Mouse (Mus musculus) G1E (cell line): ENCODE results near the gene Bag1. TPM values are rescaled to one million over a fixed set of nuclear protein-coding genes. Genes with fewer than 3 reads are reported as not detected.

Source experiments
- ATAC-seq: 2 replicates; pipeline ENCODE4 v1.8.0; 2016; ENCODE audit warnings: mild to moderate bottlenecking; ENCODE audit not compliant: insufficient number of reproducible peaks, poor library complexity, low FRiP score, severe bottlenecking; ENCODE audit errors: extremely low read depth
- DNase-seq: peaks from one replicate; pipeline ENCODE4 v3.0.0; 2012; ENCODE audit warnings: low spot score
- H3K27me3 ChIP-seq: 2 replicates; pipeline ENCODE4 v1.6.1; 2012; ENCODE audit warnings: mild to moderate bottlenecking, low read length, inconsistent platforms; ENCODE audit not compliant: insufficient read depth
- H3K36me3 ChIP-seq: replicated peaks from 2 replicates; pipeline ENCODE3; 2012; ENCODE audit warnings: mild to moderate bottlenecking, inconsistent platforms
- H3K4me1 ChIP-seq: 2 replicates; pipeline ENCODE4 v1.6.1; 2012; ENCODE audit warnings: low read depth, low read length, inconsistent platforms, mixed read lengths; ENCODE audit not compliant: insufficient read depth
- H3K4me3 ChIP-seq: 2 replicates; pipeline ENCODE4 v1.5.1; 2012; ENCODE audit warnings: low read depth, mild to moderate bottlenecking, inconsistent platforms, low read length, moderate library complexity, mixed read lengths
- H3K9me3 ChIP-seq: replicated peaks from 2 replicates; pipeline ENCODE4 v1.6.1; 2012; ENCODE audit warnings: inconsistent platforms
- CTCF ChIP-seq: IDR thresholded peaks from 2 replicates; pipeline ENCODE4 v1.5.1; 2012; ENCODE audit warnings: low read depth, low read length, inconsistent platforms, mixed read lengths
- GATA1 ChIP-seq: IDR thresholded peaks from 2 replicates; pipeline ENCODE4 v1.6.1; 2012; ENCODE audit warnings: borderline replicate concordance, low read length, inconsistent platforms, mixed read lengths
- GATA2 ChIP-seq: IDR thresholded peaks from 2 replicates; pipeline ENCODE4 v1.6.1; 2012; ENCODE audit warnings: low read depth, low read length, inconsistent platforms, borderline replicate concordance
- POLR2AphosphoS5 ChIP-seq: IDR thresholded peaks from 2 replicates; pipeline ENCODE4 v1.6.1; 2012; ENCODE audit warnings: low read depth, low read length, inconsistent platforms; ENCODE audit not compliant: insufficient replicate concordance
- TAL1 ChIP-seq: conservative IDR thresholded peaks from 2 replicates; pipeline ENCODE4 v1.6.1; 2012; ENCODE audit warnings: low read depth, low read length, inconsistent platforms, mixed read lengths
- polyA plus RNA-seq: library from polyadenylated mRNA; stranded (reverse); fragments of >175 nt; gene quantifications from 2 replicates; pipeline ENCODE4 v1.2.3, GENCODE M21; 2012
- total RNA-seq, 2 experiments: library from RNA; stranded (forward) in 1 of 2; stranded (reverse) in 1 of 2; fragments of 200-1000 nt in 1 of 2; fragments of >200 nt in 1 of 2; fragmentation: Nextera tagmentation in 1 of 2; gene quantifications; 2 replicates each; pipeline ENCODE4 v1.2.3; 2014 to 2017

Bag1 gene
- total and polyA plus RNA-seq, 3 experiments = 75.6 to 257 (median 233) TPM

DNA sequence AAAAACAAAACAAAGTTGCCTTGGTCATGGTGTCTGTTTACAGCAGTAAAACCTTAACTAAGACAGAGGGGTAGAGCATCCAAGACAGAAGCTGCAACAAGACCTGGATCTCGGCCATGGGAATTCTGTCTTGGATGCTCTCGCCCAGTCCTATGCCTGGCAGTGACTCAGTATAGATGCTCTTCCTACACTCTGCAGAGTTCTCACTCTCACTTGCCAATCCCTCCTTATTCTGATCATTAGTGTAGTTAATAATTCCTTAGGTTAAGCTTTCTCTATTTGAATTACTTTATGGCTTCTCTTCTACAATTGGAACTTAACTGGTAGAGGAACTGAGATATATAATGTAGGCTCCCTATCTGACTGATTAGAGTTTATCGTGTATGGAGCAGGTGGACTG is 53.0 kb downstream of the Bag1 start:
- Histone ChIP-seq H3K36me3 (no peaks in the 10 kb centered on the region), H3K27me3 (peaks cover 22% of the 10 kb centered on the region), H3K9me3 (peaks cover 3% of the 10 kb centered on the region; the same call in 1 of the 2 replicates), H3K4me1 (no peaks in the 10 kb centered on the region), H3K4me3 (no peak overlapping the region)
- no peak for TF ChIP-seq TAL1
- TF ChIP-seq GATA2 = no peak
- no peak for TF ChIP-seq CTCF
- no peak for TF ChIP-seq POLR2AphosphoS5
- no peak for DNase-seq
- no peak for ATAC-seq

DNA sequence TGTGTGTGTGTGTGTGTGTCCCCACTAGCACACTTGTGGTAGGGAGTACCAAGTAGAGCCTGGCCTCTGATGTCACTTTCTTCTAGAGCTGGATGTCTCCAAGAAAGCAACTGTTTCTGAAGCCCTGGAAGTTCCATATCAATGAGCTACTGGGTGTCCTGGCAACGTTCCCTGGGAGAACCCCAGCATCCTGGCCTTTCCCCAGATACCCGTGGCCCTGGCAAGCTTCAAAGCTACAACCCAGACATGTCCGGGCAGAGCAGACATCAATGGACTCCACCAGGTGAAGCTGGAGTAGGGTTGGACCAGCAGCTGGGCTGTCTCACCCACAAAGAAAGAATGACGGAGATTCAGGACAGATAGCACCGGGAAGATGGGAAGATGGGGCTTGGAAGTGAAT is 56.9 kb downstream of the Bag1 start:
- no peak for DNase-seq
- no peak for ATAC-seq
- no peaks in the 10 kb centered on the region for H3K36me3 ChIP-seq
- TF ChIP-seq CTCF = no peak
- no peak for TF ChIP-seq GATA2
- TF ChIP-seq GATA1 = no peak
- TF ChIP-seq TAL1 = no peak
- 0 out of 2 replicates have a peak, but pooled peaks cover 3% of the 10 kb centered on the region for H3K4me1 ChIP-seq
- H3K4me3 ChIP-seq = no peak overlapping the region
- H3K9me3 ChIP-seq = peaks cover 3% of the 10 kb centered on the region; the same call in 1 of the 2 replicates
- peaks cover 40% of the 10 kb centered on the region for H3K27me3 ChIP-seq

DNA sequence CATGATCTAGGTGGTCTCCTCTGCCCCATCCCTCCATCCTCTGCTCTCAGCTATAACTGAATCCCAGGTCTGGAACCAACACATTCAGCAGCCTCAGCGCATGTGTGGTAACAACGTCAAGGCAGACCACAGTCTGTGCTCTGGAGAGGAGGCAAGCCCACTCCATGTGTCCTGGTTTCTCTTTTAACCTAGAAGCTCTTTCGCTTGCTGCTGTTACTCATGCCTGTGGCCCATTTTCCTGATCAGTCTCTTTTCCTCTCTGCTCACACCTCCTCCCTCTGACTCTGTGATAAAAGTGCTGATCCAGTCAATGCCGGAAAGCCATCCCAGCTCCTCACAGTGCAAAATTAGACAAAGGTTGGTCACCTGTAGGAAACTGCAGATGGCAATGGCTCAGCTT is 58.1 kb downstream of the Bag1 start:
- TF ChIP-seq GATA2 = no peak
- no peak for TF ChIP-seq CTCF
- no peak for TF ChIP-seq POLR2AphosphoS5
- TF ChIP-seq TAL1 = no peak
- TF ChIP-seq GATA1 = no peak
- ATAC-seq (no peak), DNase-seq (no peak)
- peaks cover 42% of the 10 kb centered on the region for H3K27me3 ChIP-seq
- 0 out of 2 replicates have a peak, but pooled peaks cover 3% of the 10 kb centered on the region for H3K4me1 ChIP-seq
- H3K9me3 ChIP-seq = no peaks in the 10 kb centered on the region
- H3K4me3 ChIP-seq = no peak overlapping the region
- no peaks in the 10 kb centered on the region for H3K36me3 ChIP-seq

DNA sequence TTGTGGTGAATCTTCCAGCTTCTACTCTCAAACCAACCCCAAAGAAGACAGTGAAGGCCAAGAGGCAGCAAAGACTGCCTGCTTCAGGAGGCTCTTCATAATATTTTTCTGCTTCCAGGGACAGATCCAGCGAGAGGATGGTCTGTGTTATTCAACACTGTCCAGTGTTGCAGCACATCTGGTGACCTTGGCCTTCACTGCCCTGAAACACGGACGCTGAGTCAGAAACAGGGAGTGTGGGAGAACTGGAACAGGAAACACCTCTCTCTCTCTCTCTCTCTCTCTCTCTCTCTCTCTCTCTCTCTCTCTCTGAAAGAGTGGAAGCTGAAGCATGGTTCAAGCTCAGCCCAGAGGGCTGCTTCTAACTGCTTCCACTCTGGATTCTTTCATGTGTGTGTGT is 58.8 kb downstream of the Bag1 start:
- Histone ChIP-seq H3K27me3 (peaks cover 43% of the 10 kb centered on the region), H3K4me3 (no peak overlapping the region), H3K36me3 (no peaks in the 10 kb centered on the region), H3K4me1 (0 out of 2 replicates have a peak, but pooled peaks cover 3% of the 10 kb centered on the region), H3K9me3 (no peaks in the 10 kb centered on the region)
- DNase-seq = no peak
- no peak for ATAC-seq
- no peak for TF ChIP-seq GATA2
- no peak for TF ChIP-seq CTCF
- no peak for TF ChIP-seq POLR2AphosphoS5
- TF ChIP-seq TAL1 = no peak
- TF ChIP-seq GATA1 = no peak

DNA sequence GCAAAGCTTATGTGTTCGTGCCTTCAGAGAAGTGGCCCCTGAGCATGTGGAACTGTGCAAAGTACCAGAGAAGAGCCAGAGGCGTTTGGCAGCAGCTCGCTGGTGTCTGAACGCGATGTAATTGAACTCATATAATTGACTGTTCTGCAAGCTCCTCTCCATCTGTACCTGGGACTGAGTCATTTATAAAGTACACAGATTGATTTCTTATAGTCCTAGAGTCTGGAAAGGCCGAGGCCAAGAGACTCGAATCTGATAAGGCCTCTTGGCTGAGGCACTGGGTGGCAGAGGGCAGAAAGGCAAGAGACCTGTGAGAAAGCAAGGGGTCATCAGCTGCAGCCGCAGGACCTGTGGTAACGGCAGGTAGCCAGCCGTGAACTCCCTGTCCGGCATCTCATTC is 59.3 kb downstream of the Bag1 start:
- no peaks in the 10 kb centered on the region for H3K36me3 ChIP-seq
- TF ChIP-seq TAL1 = no peak
- TF ChIP-seq CTCF = no peak
- no peak for TF ChIP-seq GATA1
- no peak for TF ChIP-seq GATA2
- no peak for TF ChIP-seq POLR2AphosphoS5
- no peaks in the 10 kb centered on the region for H3K9me3 ChIP-seq
- no peak overlapping the region for H3K4me3 ChIP-seq
- DNase-seq = no peak
- 0 out of 2 replicates have a peak, but pooled peaks cover 3% of the 10 kb centered on the region for H3K4me1 ChIP-seq
- ATAC-seq = no peak
- peaks cover 46% of the 10 kb centered on the region for H3K27me3 ChIP-seq

Other genes with a start within 250 kb of the Bag1 start
- 10.9 and 11.1 TPM in 2 replicates for gene Aptx, start 245.1 kb downstream of the Bag1 start, total RNA-seq (2014; fragmentation: Nextera tagmentation)
- 11.8 and 12.4 TPM in 2 replicates for gene Aptx, start 245.1 kb downstream of the Bag1 start, total RNA-seq (2017)
- gene Aptx, start 245.1 kb downstream of the Bag1 start, polyA plus RNA-seq = 1.6 and 5.2 TPM in 2 replicates
- 174 and 178 TPM in 2 replicates for gene Dnaja1, start 226.1 kb downstream of the Bag1 start, total RNA-seq (2014; fragmentation: Nextera tagmentation)
- 232 and 353 TPM in 2 replicates for gene Dnaja1, start 226.1 kb downstream of the Bag1 start, total RNA-seq (2017)
- 124 and 221 TPM in 2 replicates for gene Dnaja1, start 226.1 kb downstream of the Bag1 start, polyA plus RNA-seq
- gene Smu1, start 190.4 kb downstream of the Bag1 start, total RNA-seq (2014; fragmentation: Nextera tagmentation) = 50.2 and 51.4 TPM in 2 replicates
- 141 and 149 TPM in 2 replicates for gene Smu1, start 190.4 kb downstream of the Bag1 start, total RNA-seq (2017)
- gene Smu1, start 190.4 kb downstream of the Bag1 start, polyA plus RNA-seq = 6.6 and 9.1 TPM in 2 replicates
- gene B4galt1, start 94.3 kb downstream of the Bag1 start, total RNA-seq (2014; fragmentation: Nextera tagmentation) = 30.3 and 39.1 TPM in 2 replicates
- gene B4galt1, start 94.3 kb downstream of the Bag1 start, total RNA-seq (2017) = 12.6 and 15.4 TPM in 2 replicates
- 19.6 and 19.7 TPM in 2 replicates for gene B4galt1, start 94.3 kb downstream of the Bag1 start, polyA plus RNA-seq
- gene Spink4, start 28.2 kb downstream of the Bag1 start, total RNA-seq (2014; fragmentation: Nextera tagmentation) = not detected in 2 replicates
- not detected in 2 replicates for gene Spink4, start 28.2 kb downstream of the Bag1 start, total RNA-seq (2017)
- gene Spink4, start 28.2 kb downstream of the Bag1 start, polyA plus RNA-seq = not detected in 2 replicates
- gene Chmp5, start 113 bp upstream of the Bag1 start, total RNA-seq (2014; fragmentation: Nextera tagmentation) = 58.1 and 76.5 TPM in 2 replicates
- gene Chmp5, start 113 bp upstream of the Bag1 start, total RNA-seq (2017) = 139 and 188 TPM in 2 replicates
- 2.3 and 2.9 TPM in 2 replicates for gene Chmp5, start 113 bp upstream of the Bag1 start, polyA plus RNA-seq
- 152 and 153 TPM in 2 replicates for gene Nfx1, start 22.6 kb upstream of the Bag1 start, total RNA-seq (2014; fragmentation: Nextera tagmentation)
- gene Nfx1, start 22.6 kb upstream of the Bag1 start, total RNA-seq (2017) = 126 and 135 TPM in 2 replicates
- gene Nfx1, start 22.6 kb upstream of the Bag1 start, polyA plus RNA-seq = 44.0 and 49.1 TPM in 2 replicates
- not detected in 2 replicates for gene Aqp7, start 99.8 kb upstream of the Bag1 start, total RNA-seq (2014; fragmentation: Nextera tagmentation)
- not detected in 2 replicates for gene Aqp7, start 99.8 kb upstream of the Bag1 start, total RNA-seq (2017)
- not detected in 2 replicates for gene Aqp7, start 99.8 kb upstream of the Bag1 start, polyA plus RNA-seq
- not detected in 2 replicates for gene Aqp3, start 149.9 kb upstream of the Bag1 start, total RNA-seq (2014; fragmentation: Nextera tagmentation)
- gene Aqp3, start 149.9 kb upstream of the Bag1 start, total RNA-seq (2017) = 0.76 and 0.98 TPM in 2 replicates
- 1.1 and 1.9 TPM in 2 replicates for gene Aqp3, start 149.9 kb upstream of the Bag1 start, polyA plus RNA-seq
- 28.5 and 29.9 TPM in 2 replicates for gene Nol6, start 176.2 kb upstream of the Bag1 start, total RNA-seq (2014; fragmentation: Nextera tagmentation)
- gene Nol6, start 176.2 kb upstream of the Bag1 start, total RNA-seq (2017) = 14.8 and 15.9 TPM in 2 replicates
- gene Nol6, start 176.2 kb upstream of the Bag1 start, polyA plus RNA-seq = 73.1 and 82.3 TPM in 2 replicates
- 220 and 322 TPM in 2 replicates for gene Ube2r2, start 187.4 kb upstream of the Bag1 start, total RNA-seq (2014; fragmentation: Nextera tagmentation)
- gene Ube2r2, start 187.4 kb upstream of the Bag1 start, total RNA-seq (2017) = 35.7 and 44.8 TPM in 2 replicates
- 40.8 and 40.9 TPM in 2 replicates for gene Ube2r2, start 187.4 kb upstream of the Bag1 start, polyA plus RNA-seq